Mouse (Mus musculus): ENCODE measurements at regions not wholly inside any gene's neighbourhood (a gene's known extent, or its start where the extent isn't known, plus 50 kb on each side); places are given as distances from the start of the nearest gene placed in this dataset.

GRCm38 (mm10) chr3:143861866-143862265 is 343.2 kb downstream of the Lmo4 start:
- Histone ChIP-seq H3K27me3 (ENCODE audit: control insufficient read depth, insufficient read depth, low read depth, low read length) (no peaks in the 10 kb centered on the region), H3K9me3 (replicated peaks; ENCODE audit: control insufficient read depth, low read length, poor library complexity, severe bottlenecking) (no peaks in the 10 kb centered on the region), H3K27ac (ENCODE audit: low read length) (no peak overlapping the region), H3K4me1 (ENCODE audit: control insufficient read depth, insufficient read depth, low read length) (no peaks in the 10 kb centered on the region), H3K36me3 (ENCODE audit: control insufficient read depth, insufficient read depth, low read length) (no peaks in the 10 kb centered on the region), H3K4me2 (ENCODE audit: low read length) (no peak overlapping the region), H3K9ac (ENCODE audit: low read depth, low read length) (no peak overlapping the region), H3K4me3 (ENCODE audit: low read depth, low read length) (no peak overlapping the region)
- no peak for ATAC-seq
- WGBS: 78% methylated on average over 4 of the region's 4 CpGs

GRCm38 (mm10) chr3:143835611-143836240 is 369.3 kb downstream of the Lmo4 start:
- 91% methylated on average over 7 of the region's 7 CpGs for WGBS
- ATAC-seq: no peak
- no peak overlapping the region for H3K4me3 ChIP-seq (ENCODE audit: low read depth, low read length)
- no peak overlapping the region for H3K27ac ChIP-seq (ENCODE audit: low read length)
- no peaks in the 10 kb centered on the region for H3K9me3 ChIP-seq (replicated peaks; ENCODE audit: control insufficient read depth, low read length, poor library complexity, severe bottlenecking)
- H3K4me2 ChIP-seq (ENCODE audit: low read length): no peak overlapping the region
- no peaks in the 10 kb centered on the region for H3K27me3 ChIP-seq (ENCODE audit: control insufficient read depth, insufficient read depth, low read depth, low read length)
- H3K9ac ChIP-seq (ENCODE audit: low read depth, low read length): no peak overlapping the region
- H3K4me1 ChIP-seq (ENCODE audit: control insufficient read depth, insufficient read depth, low read length): no peaks in the 10 kb centered on the region
- H3K36me3 ChIP-seq (ENCODE audit: control insufficient read depth, insufficient read depth, low read length): no peaks in the 10 kb centered on the region

GRCm38 (mm10) chr3:143834725-143835124 is 370.3 kb downstream of the Lmo4 start:
- H3K9ac ChIP-seq (ENCODE audit: low read depth, low read length): no peak overlapping the region
- no peak for ATAC-seq
- H3K9me3 ChIP-seq (replicated peaks; ENCODE audit: control insufficient read depth, low read length, poor library complexity, severe bottlenecking): no peaks in the 10 kb centered on the region
- 84% methylated on average over 2 of the region's 2 CpGs for WGBS
- H3K36me3 ChIP-seq (ENCODE audit: control insufficient read depth, insufficient read depth, low read length): no peaks in the 10 kb centered on the region
- no peak overlapping the region for H3K27ac ChIP-seq (ENCODE audit: low read length)
- no peaks in the 10 kb centered on the region for H3K27me3 ChIP-seq (ENCODE audit: control insufficient read depth, insufficient read depth, low read depth, low read length)
- no peak overlapping the region for H3K4me3 ChIP-seq (ENCODE audit: low read depth, low read length)
- H3K4me1 ChIP-seq (ENCODE audit: control insufficient read depth, insufficient read depth, low read length): no peaks in the 10 kb centered on the region
- no peak overlapping the region for H3K4me2 ChIP-seq (ENCODE audit: low read length)

- ATAC-seq: no peak
- peaks cover 4% of the 10 kb centered on the region; the same call in 1 of the 2 replicates for H3K4me1 ChIP-seq (ENCODE audit: control insufficient read depth, insufficient read depth, low read length)
- H3K36me3 ChIP-seq (ENCODE audit: control insufficient read depth, insufficient read depth, low read length): no peaks in the 10 kb centered on the region
- H3K9me3 ChIP-seq (replicated peaks; ENCODE audit: control insufficient read depth, low read length, poor library complexity, severe bottlenecking): no peaks in the 10 kb centered on the region
- no peaks in the 10 kb centered on the region for H3K27me3 ChIP-seq (ENCODE audit: control insufficient read depth, insufficient read depth, low read depth, low read length)
- no peak overlapping the region for H3K4me2 ChIP-seq (ENCODE audit: low read length)
- H3K4me3 ChIP-seq (ENCODE audit: low read depth, low read length): no peak overlapping the region
- 74% methylated on average over 1 of the region's 1 CpGs for WGBS
- no peak overlapping the region for H3K27ac ChIP-seq (ENCODE audit: low read length)
- H3K9ac ChIP-seq (ENCODE audit: low read depth, low read length): no peak overlapping the region
Measured at GRCm38 (mm10) chr3:143823395-143823777, 381.6 kb downstream of the Lmo4 start.

GRCm38 (mm10) chr3:143822564-143823394 is 382.2 kb downstream of the Lmo4 start:
- 68% methylated on average over 8 of the region's 8 CpGs for WGBS
- Histone ChIP-seq H3K4me3 (ENCODE audit: low read depth, low read length) (no peak overlapping the region), H3K36me3 (ENCODE audit: control insufficient read depth, insufficient read depth, low read length) (no peaks in the 10 kb centered on the region), H3K4me2 (ENCODE audit: low read length) (no peak overlapping the region), H3K9me3 (replicated peaks; ENCODE audit: control insufficient read depth, low read length, poor library complexity, severe bottlenecking) (no peaks in the 10 kb centered on the region), H3K27ac (ENCODE audit: low read length) (no peak overlapping the region), H3K4me1 (ENCODE audit: control insufficient read depth, insufficient read depth, low read length) (peaks cover 4% of the 10 kb centered on the region; the same call in 1 of the 2 replicates), H3K27me3 (ENCODE audit: control insufficient read depth, insufficient read depth, low read depth, low read length) (no peaks in the 10 kb centered on the region), H3K9ac (ENCODE audit: low read depth, low read length) (no peak overlapping the region)
- no peak for ATAC-seq

- H3K4me3 ChIP-seq (ENCODE audit: low read depth, low read length): no peak overlapping the region
- H3K36me3 ChIP-seq (ENCODE audit: control insufficient read depth, insufficient read depth, low read length): no peaks in the 10 kb centered on the region
- H3K4me2 ChIP-seq (ENCODE audit: low read length): no peak overlapping the region
- H3K9me3 ChIP-seq (replicated peaks; ENCODE audit: control insufficient read depth, low read length, poor library complexity, severe bottlenecking): 0 out of 2 replicates have a peak, but pooled peaks cover 2% of the 10 kb centered on the region
- 93% methylated on average over 8 of the region's 8 CpGs for WGBS
- no peak overlapping the region for H3K9ac ChIP-seq (ENCODE audit: low read depth, low read length)
- H3K27ac ChIP-seq (ENCODE audit: low read length): no peak overlapping the region
- no peaks in the 10 kb centered on the region for H3K27me3 ChIP-seq (ENCODE audit: control insufficient read depth, insufficient read depth, low read depth, low read length)
- ATAC-seq: no peak
- H3K4me1 ChIP-seq (ENCODE audit: control insufficient read depth, insufficient read depth, low read length): no peaks in the 10 kb centered on the region
Measured at GRCm38 (mm10) chr3:143807544-143807943, 397.5 kb downstream of the Lmo4 start.

- Histone ChIP-seq H3K27me3 (ENCODE audit: control insufficient read depth, insufficient read depth, low read depth, low read length) (no peaks in the 10 kb centered on the region), H3K36me3 (ENCODE audit: control insufficient read depth, insufficient read depth, low read length) (no peaks in the 10 kb centered on the region), H3K4me3 (ENCODE audit: low read depth, low read length) (no peak overlapping the region), H3K4me1 (ENCODE audit: control insufficient read depth, insufficient read depth, low read length) (no peaks in the 10 kb centered on the region), H3K9ac (ENCODE audit: low read depth, low read length) (no peak overlapping the region), H3K27ac (ENCODE audit: low read length) (no peak overlapping the region), H3K9me3 (replicated peaks; ENCODE audit: control insufficient read depth, low read length, poor library complexity, severe bottlenecking) (0 out of 2 replicates have a peak, but pooled peaks cover 2% of the 10 kb centered on the region), H3K4me2 (ENCODE audit: low read length) (no peak overlapping the region)
- WGBS: 96% methylated on average over 3 of the region's 3 CpGs
- ATAC-seq: no peak
Measured at GRCm38 (mm10) chr3:143806940-143807339, 398.1 kb downstream of the Lmo4 start.

- WGBS: 42% methylated on average over 5 of the region's 5 CpGs
- Histone ChIP-seq H3K9me3 (replicated peaks; ENCODE audit: control insufficient read depth, low read length, poor library complexity, severe bottlenecking) (no peaks in the 10 kb centered on the region), H3K4me1 (ENCODE audit: control insufficient read depth, insufficient read depth, low read length) (no peaks in the 10 kb centered on the region), H3K4me3 (ENCODE audit: low read depth, low read length) (no peak overlapping the region), H3K9ac (ENCODE audit: low read depth, low read length) (no peak overlapping the region), H3K27me3 (ENCODE audit: control insufficient read depth, insufficient read depth, low read depth, low read length) (no peaks in the 10 kb centered on the region), H3K4me2 (ENCODE audit: low read length) (no peak overlapping the region), H3K27ac (ENCODE audit: low read length) (no peak overlapping the region), H3K36me3 (ENCODE audit: control insufficient read depth, insufficient read depth, low read length) (no peaks in the 10 kb centered on the region)
- no peak for ATAC-seq
Measured at GRCm38 (mm10) chr3:143797850-143798249, 407.2 kb downstream of the Lmo4 start.

GRCm38 (mm10) chr3:143790905-143791304 is 414.1 kb downstream of the Lmo4 start:
- 83% methylated on average over 8 of the region's 8 CpGs for WGBS
- no peak for ATAC-seq

More at GRCm38 (mm10) chr3:143790905-143791304, 414.1 kb downstream of the Lmo4 start:
- H3K9ac ChIP-seq (ENCODE audit: low read depth, low read length): no peak overlapping the region
- no peaks in the 10 kb centered on the region for H3K36me3 ChIP-seq (ENCODE audit: control insufficient read depth, insufficient read depth, low read length)
- no peak overlapping the region for H3K27ac ChIP-seq (ENCODE audit: low read length)
- peaks cover 2% of the 10 kb centered on the region; the same call in 1 of the 2 replicates for H3K4me1 ChIP-seq (ENCODE audit: control insufficient read depth, insufficient read depth, low read length)
- no peaks in the 10 kb centered on the region for H3K27me3 ChIP-seq (ENCODE audit: control insufficient read depth, insufficient read depth, low read depth, low read length)
- no peak overlapping the region for H3K4me2 ChIP-seq (ENCODE audit: low read length)
- no peaks in the 10 kb centered on the region for H3K9me3 ChIP-seq (replicated peaks; ENCODE audit: control insufficient read depth, low read length, poor library complexity, severe bottlenecking)
- H3K4me3 ChIP-seq (ENCODE audit: low read depth, low read length): no peak overlapping the region
